ENCODE assay signal across 8 mouse cellular contexts in genomic region chr1:86532362-86533051, GRCm38 (mm10). TPM values are rescaled to one million over a fixed set of nuclear protein-coding genes. Genes with fewer than 3 reads are reported as not detected.
DNase-seq lines count a peak whose midpoint lies in the region; ATAC-seq and TF ChIP-seq lines count a peak whose summit lies in the region.

No protein-coding gene starts in this region.

- peak; percentile 85 for TF ChIP-seq CTCF in cortical plate, adult 2 months (IDR thresholded peaks at IDR 0.05; ENCODE audit: extremely low read depth, insufficient read depth, low read length)

- ATAC-seq in activated CD4-positive, CD25-positive, alpha-beta regulatory T cell, adult 4 months, result peak; percentile 44
- ATAC-seq in megakaryocyte progenitor cell, adult 5-6 weeks (replicated peaks; ENCODE audit: poor library complexity), result peak; percentile 59

- no peak for TF ChIP-seq POLR2A in cortical plate, adult 2 months (IDR thresholded peaks at IDR 0.05; ENCODE audit: extremely low read depth, insufficient read depth, low read length)

- H3K4me1 ChIP-seq in cortical plate, adult 2 months (ENCODE audit: control insufficient read depth, insufficient read depth, low read length), result peaks cover 3% of the 10 kb centered on the region; the same call in 1 of the 2 replicates

- DNase-seq in gastrocnemius, postnatal 10 days, result peak; percentile 96
- DNase-seq in induced T-regulatory cell, adult 2 months (ENCODE audit: low read depth), result peak; percentile 98
- peak; percentile 77 to 93 for DNase-seq in left cerebral cortex, adult 8-10 months (ENCODE audit: low spot score in 2 of 2)
- peak; percentile 92 to 96 for DNase-seq in right cerebral cortex, postnatal 10 days (ENCODE audit: low spot score in 2 of 2)
- peak; percentile 96 for DNase-seq in urinary bladder, postnatal 14 days (ENCODE audit: low spot score)

- no peak overlapping the region for H3K4me3 ChIP-seq in cortical plate, adult 2 months (ENCODE audit: insufficient read depth, low read length)

- H3K27ac ChIP-seq in cortical plate, adult 2 months (ENCODE audit: insufficient read depth, low read length), result no peak overlapping the region

RNA-seq across cellular contexts. Expression of gene Ptma, which starts 6.0 kb away (rescaled TPM):
- polyA plus RNA-seq in activated CD4-positive, CD25-positive, alpha-beta regulatory T cell, adult 4 months (2017; shearing (Covaris generic)), result 1,000 to 10,000 TPM; 2,967 to 3,416 TPM
- 548 and 595 TPM in 2 replicates for polyA plus RNA-seq in cortical plate, adult 2 months (2012; rRNA removed)
- total RNA-seq in gastrocnemius, postnatal 10 days (2021), result 100 to 1,000 TPM; 358 to 428 TPM
- 100 to 1,000 TPM; 407 to 432 (median 416) TPM for total RNA-seq in left cerebral cortex, adult 8-10 months (2022)
- total RNA-seq in megakaryocyte progenitor cell, adult 5-6 weeks (2015), result 6,310 and 6,455 TPM in 2 replicates
- 6,827 and 7,265 TPM in 2 replicates for total RNA-seq in megakaryocyte progenitor cell, adult 5-6 weeks (2017)

RNA-seq across cellular contexts. Expression of gene Pde6d, which starts 49.9 kb away (rescaled TPM):
- polyA plus RNA-seq in activated CD4-positive, CD25-positive, alpha-beta regulatory T cell, adult 4 months (2017; shearing (Covaris generic)), result 10 to 100 TPM; 17.1 to 22.3 TPM
- 72.4 and 74.9 TPM in 2 replicates for polyA plus RNA-seq in cortical plate, adult 2 months (2012; rRNA removed)
- 10 to 100 TPM; 32.5 to 40.2 TPM for total RNA-seq in gastrocnemius, postnatal 10 days (2021)
- 10 to 100 TPM; 48.3 to 59.9 (median 53.5) TPM for total RNA-seq in left cerebral cortex, adult 8-10 months (2022)
- total RNA-seq in megakaryocyte progenitor cell, adult 5-6 weeks (2015), result 60.3 and 71.2 TPM in 2 replicates
- 17.9 and 23.6 TPM in 2 replicates for total RNA-seq in megakaryocyte progenitor cell, adult 5-6 weeks (2017)

RNA-seq across cellular contexts. Expression of gene Cops7b, which starts 50.2 kb away (rescaled TPM):
- 10 to 100 TPM; 13.9 to 18.2 TPM for polyA plus RNA-seq in activated CD4-positive, CD25-positive, alpha-beta regulatory T cell, adult 4 months (2017; shearing (Covaris generic))
- polyA plus RNA-seq in cortical plate, adult 2 months (2012; rRNA removed), result 36.5 and 38.7 TPM in 2 replicates
- 10 to 100 TPM; 10.5 to 12.6 TPM for total RNA-seq in gastrocnemius, postnatal 10 days (2021)
- 10 to 100 TPM; 17.0 to 24.9 (median 22.3) TPM for total RNA-seq in left cerebral cortex, adult 8-10 months (2022)
- total RNA-seq in megakaryocyte progenitor cell, adult 5-6 weeks (2015), result 9.3 and 13.2 TPM in 2 replicates
- total RNA-seq in megakaryocyte progenitor cell, adult 5-6 weeks (2017), result 19.5 and 22.7 TPM in 2 replicates

Comparison
In these comparisons a context has a peak if more than half of its experiments do, and no peak if none do; other contexts are left out.
1. RNA of gene Ptma, which starts 6.0 kb away (total RNA-seq): 6,310 to 7,265 TPM in megakaryocyte progenitor cell, adult 5-6 weeks; 358 to 428 TPM in gastrocnemius, postnatal 10 days and 407 to 432 TPM in left cerebral cortex, adult 8-10 months; every median in the first group is over 10 times any median in the second.
2. Peak in every context shown above with its lines, with median percentiles within 50 percentile points of each other: DNase-seq.